Mouse (Mus musculus): ENCODE measurements around the gene Nol9. TPM values are rescaled to one million over a fixed set of nuclear protein-coding genes. Genes with fewer than 3 reads are reported as not detected.
A peak's percentile ranks its signal among the peaks of the same experiment; 100 is the strongest.

Nol9 gene
- 17.2 and 18.1 TPM in 2 replicates for polyA plus RNA-seq (2015; fragmentation: Nextera tagmentation; extraction: Ambion mirVana)

DNA sequence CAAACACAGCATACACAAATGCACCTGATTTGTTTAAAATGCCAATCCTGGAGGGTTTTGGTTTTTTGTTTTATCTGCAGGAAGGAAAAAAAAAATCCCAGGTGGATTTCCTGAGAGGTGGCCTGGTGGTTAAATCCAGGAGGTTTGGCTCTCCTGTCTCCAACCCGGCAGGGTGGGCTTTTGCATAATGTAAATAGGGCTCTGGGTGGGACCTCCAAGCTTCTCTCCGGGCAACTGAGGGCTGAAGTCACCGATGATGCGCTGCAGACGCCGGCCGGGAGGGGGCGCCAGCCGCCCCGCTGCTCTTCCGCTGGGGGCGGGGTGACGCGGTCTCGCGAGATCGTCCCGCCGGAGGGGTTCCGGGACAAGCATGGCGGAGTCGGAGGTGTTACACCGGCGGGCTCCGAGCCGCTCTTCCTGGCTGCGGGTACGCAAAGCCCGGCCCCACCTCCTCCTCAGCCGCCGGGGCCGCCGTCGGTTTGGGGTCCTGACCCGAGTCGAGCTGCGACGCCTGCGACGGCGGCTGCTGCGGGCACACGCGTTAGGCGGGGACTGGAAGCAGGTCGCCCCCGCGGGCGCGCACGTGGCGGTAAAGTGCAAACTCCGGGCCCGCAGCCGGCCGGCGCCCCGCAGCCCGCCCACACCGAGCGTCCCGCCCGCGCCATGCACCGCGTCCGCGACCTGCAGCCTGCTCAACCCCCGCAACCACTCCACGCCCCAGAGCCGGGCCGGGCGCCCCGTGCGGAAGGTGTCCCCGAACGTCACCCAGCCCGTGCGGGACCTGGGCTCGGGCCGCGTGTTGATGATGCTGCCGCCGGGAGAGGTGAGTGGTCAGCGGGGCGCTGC lies at the start of gene Nol9:
TSS of gene Nol9 (plus strand) at position 337 of the 846 bp plus-strand sequence.
- Histone ChIP-seq H3K9me3 (no peaks in the 10 kb centered on the region), H3K27ac (replicated peaks) (no peak within 1 kb of the TSS), H3K9ac (peak within 1 kb of the TSS; percentile 90), H3K4me3 (peak within 1 kb of the TSS; percentile 90), H3K27me3 (replicated peaks) (no peaks in the 10 kb centered on the region), H3K4me1 (peaks cover 14% of the 10 kb centered on the region), H3K36me3 (peaks cover 33% of the 10 kb centered on the region), H3K4me2 (peak within 1 kb of the TSS; percentile 99)
- ATAC-seq (ENCODE audit: extremely low read depth, insufficient number of reproducible peaks, low FRiP score, low TSS enrichment) = peak; percentile 82
- WGBS = under 1% methylated on average over 83 of the region's 86 CpGs

DNA sequence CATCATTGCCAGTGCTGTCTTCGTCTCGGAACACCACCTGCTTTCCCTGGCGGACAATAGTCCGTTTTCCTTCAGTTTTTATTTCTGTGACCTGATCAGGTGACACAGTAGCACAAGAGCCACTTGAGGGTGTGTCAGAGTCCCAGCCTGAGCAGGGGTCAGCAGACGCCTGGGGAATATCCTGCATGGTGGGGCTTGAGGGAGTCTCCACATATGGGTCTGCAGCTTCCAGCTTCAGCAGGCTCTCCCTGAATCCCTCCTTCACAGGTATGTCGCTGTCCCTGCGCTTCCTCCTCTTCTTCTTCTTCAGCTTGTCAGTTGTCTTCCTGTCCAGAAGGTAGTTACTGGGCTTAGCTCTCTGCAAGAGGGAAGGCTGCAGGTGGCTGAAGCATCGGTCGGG lies 47.0 kb upstream of the Nol9 start:
- Histone ChIP-seq H3K36me3 (peaks cover 44% of the 10 kb centered on the region), H3K4me3 (no peak overlapping the region), H3K9me3 (no peaks in the 10 kb centered on the region), H3K4me2 (no peak overlapping the region), H3K4me1 (peaks cover 44% of the 10 kb centered on the region), H3K27ac (replicated peaks) (no peak overlapping the region), H3K27me3 (replicated peaks) (no peaks in the 10 kb centered on the region), H3K9ac (no peak overlapping the region)
- no peak for ATAC-seq (ENCODE audit: extremely low read depth, insufficient number of reproducible peaks, low FRiP score, low TSS enrichment)
- WGBS = 86% methylated on average over 9 of the region's 9 CpGs

- H3K4me2 ChIP-seq = peak overlapping the region; percentile 94
- H3K27ac ChIP-seq (replicated peaks) = no peak overlapping the region
- H3K4me3 ChIP-seq = peak overlapping the region; percentile 96
- WGBS = 65% methylated on average over 6 of the region's 6 CpGs
- H3K4me1 ChIP-seq = peaks cover 44% of the 10 kb centered on the region
- H3K9me3 ChIP-seq = no peaks in the 10 kb centered on the region
- no peaks in the 10 kb centered on the region for H3K27me3 ChIP-seq (replicated peaks)
- peaks cover 44% of the 10 kb centered on the region for H3K36me3 ChIP-seq
- H3K9ac ChIP-seq = peak overlapping the region; percentile 99
- no peak for ATAC-seq (ENCODE audit: extremely low read depth, insufficient number of reproducible peaks, low FRiP score, low TSS enrichment)
Observed at GRCm38 (mm10) chr4:151993035-151993434, 46.1 kb upstream of the Nol9 start.

GRCm38 (mm10) chr4:151994228-151995171 lies 44.6 kb upstream of the Nol9 start:
- H3K27ac ChIP-seq (replicated peaks) = peak overlapping the region; percentile 87
- peaks cover 36% of the 10 kb centered on the region for H3K4me1 ChIP-seq
- 2% methylated on average over 60 of the region's 61 CpGs for WGBS
- peak overlapping the region; percentile 94 for H3K4me2 ChIP-seq
- peak overlapping the region; percentile 96 for H3K4me3 ChIP-seq
- H3K27me3 ChIP-seq (replicated peaks) = no peaks in the 10 kb centered on the region
- ATAC-seq (ENCODE audit: extremely low read depth, insufficient number of reproducible peaks, low FRiP score, low TSS enrichment) = no peak
- H3K9ac ChIP-seq = peak overlapping the region; percentile 99
- H3K9me3 ChIP-seq = no peaks in the 10 kb centered on the region
- H3K36me3 ChIP-seq = peaks cover 44% of the 10 kb centered on the region

GRCm38 (mm10) chr4:151995371-151996172 lies 43.5 kb upstream of the Nol9 start:
- H3K27ac ChIP-seq (replicated peaks) = peak overlapping the region; percentile 87
- peak overlapping the region; percentile 94 for H3K4me2 ChIP-seq
- no peaks in the 10 kb centered on the region for H3K27me3 ChIP-seq (replicated peaks)
- peak; percentile 7; the same call in 1 of the 2 replicates for ATAC-seq (ENCODE audit: extremely low read depth, insufficient number of reproducible peaks, low FRiP score, low TSS enrichment)
- no peaks in the 10 kb centered on the region for H3K9me3 ChIP-seq
- H3K4me3 ChIP-seq = peak overlapping the region; percentile 96
- peaks cover 33% of the 10 kb centered on the region for H3K36me3 ChIP-seq
- under 1% methylated on average over 74 of the region's 111 CpGs for WGBS
- peaks cover 36% of the 10 kb centered on the region for H3K4me1 ChIP-seq
- H3K9ac ChIP-seq = peak overlapping the region; percentile 99

DNA sequence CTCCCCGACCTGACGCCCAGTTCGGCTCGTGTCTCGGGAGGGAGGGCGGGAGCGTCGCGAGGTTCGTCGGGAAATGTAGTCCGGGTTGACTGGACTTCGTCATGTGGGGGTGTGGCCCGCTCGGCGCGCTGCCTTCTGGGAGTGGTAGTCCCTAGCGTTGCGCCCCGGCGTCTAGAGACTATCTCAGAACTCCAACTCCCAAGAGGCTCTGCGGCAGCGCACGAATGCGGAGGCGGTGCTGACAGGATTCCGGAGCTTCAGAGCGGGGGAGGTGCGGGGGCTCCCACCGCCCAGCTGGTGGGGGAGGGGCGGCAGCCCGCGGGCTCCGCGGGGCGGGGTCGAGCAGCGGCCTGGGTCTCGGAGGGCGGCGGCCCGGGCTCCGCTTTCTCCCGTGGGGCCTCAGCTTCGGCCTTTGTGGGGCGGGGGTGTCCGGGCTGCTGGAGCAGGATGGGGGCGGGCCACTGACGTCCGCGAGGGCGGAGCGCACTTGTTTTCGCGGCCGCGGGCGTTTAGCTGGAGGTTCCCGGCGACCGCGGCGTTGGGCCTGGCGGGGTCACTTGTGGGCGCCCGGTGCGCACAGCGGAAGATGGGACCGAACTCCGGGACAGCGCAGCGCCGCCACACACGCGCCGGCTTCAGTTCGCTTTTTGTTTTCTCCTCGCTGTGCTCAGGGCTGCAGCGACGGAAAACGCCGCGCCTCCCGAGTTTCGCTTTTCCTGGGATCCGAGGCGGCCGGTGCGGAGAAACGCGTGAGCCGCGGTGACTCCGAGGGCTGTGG lies 42.8 kb upstream of the Nol9 start, which contains the start of gene Phf13:
TSS of gene Phf13 (minus strand) at position 86 of the 778 bp plus-strand sequence.
- under 1% methylated on average over 92 of the region's 94 CpGs for WGBS
- Histone ChIP-seq H3K36me3 (peaks cover 25% of the 10 kb centered on the region), H3K4me1 (peaks cover 36% of the 10 kb centered on the region), H3K27me3 (replicated peaks) (no peaks in the 10 kb centered on the region), H3K9me3 (no peaks in the 10 kb centered on the region), H3K9ac (peak within 1 kb of the TSS; percentile 99), H3K27ac (replicated peaks) (peak within 1 kb of the TSS; percentile 94), H3K4me2 (peak within 1 kb of the TSS; percentile 94), H3K4me3 (peak within 1 kb of the TSS; percentile 96)
- peak; percentile 90 for ATAC-seq (ENCODE audit: extremely low read depth, insufficient number of reproducible peaks, low FRiP score, low TSS enrichment)

DNA sequence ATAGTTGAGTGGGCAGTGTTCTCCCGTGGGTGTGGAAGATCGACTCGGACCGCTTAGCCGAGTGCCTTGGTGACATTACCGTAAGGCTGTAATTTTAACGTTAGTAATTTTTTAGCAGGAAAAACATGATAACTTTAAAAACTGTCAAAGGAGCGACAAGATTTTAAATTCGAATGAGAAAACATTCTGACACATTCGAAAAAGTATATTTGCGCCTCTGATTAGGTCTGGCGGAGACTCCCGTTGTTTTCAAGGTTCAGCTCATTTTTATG lies 42.2 kb upstream of the Nol9 start:
- H3K36me3 ChIP-seq = peaks cover 20% of the 10 kb centered on the region
- peak overlapping the region; percentile 96 for H3K4me3 ChIP-seq
- H3K4me2 ChIP-seq = peak overlapping the region; percentile 82
- peak overlapping the region; percentile 94 for H3K27ac ChIP-seq (replicated peaks)
- WGBS = 5% methylated on average over 13 of the region's 13 CpGs
- peaks cover 36% of the 10 kb centered on the region for H3K4me1 ChIP-seq
- H3K27me3 ChIP-seq (replicated peaks) = no peaks in the 10 kb centered on the region
- no peak for ATAC-seq (ENCODE audit: extremely low read depth, insufficient number of reproducible peaks, low FRiP score, low TSS enrichment)
- no peaks in the 10 kb centered on the region for H3K9me3 ChIP-seq
- H3K9ac ChIP-seq = peak overlapping the region; percentile 91

GRCm38 (mm10) chr4:151997701-151998100 lies 41.4 kb upstream of the Nol9 start:
- Histone ChIP-seq H3K9me3 (no peaks in the 10 kb centered on the region), H3K27me3 (replicated peaks) (no peaks in the 10 kb centered on the region), H3K36me3 (peaks cover 12% of the 10 kb centered on the region), H3K4me1 (peaks cover 32% of the 10 kb centered on the region), H3K4me2 (peak overlapping the region; percentile 82), H3K9ac (peak overlapping the region; percentile 91), H3K27ac (replicated peaks) (0 out of 2 replicates have a peak overlapping the region, but pooled peaks have one; percentile 1), H3K4me3 (peak overlapping the region; percentile 96)
- 51% methylated on average over 3 of the region's 3 CpGs for WGBS
- no peak for ATAC-seq (ENCODE audit: extremely low read depth, insufficient number of reproducible peaks, low FRiP score, low TSS enrichment)

GRCm38 (mm10) chr4:151999481-151999880 lies 39.6 kb upstream of the Nol9 start:
- H3K4me2 ChIP-seq = no peak overlapping the region
- H3K36me3 ChIP-seq = no peaks in the 10 kb centered on the region
- H3K4me3 ChIP-seq = no peak overlapping the region
- no peak overlapping the region for H3K27ac ChIP-seq (replicated peaks)
- H3K9me3 ChIP-seq = no peaks in the 10 kb centered on the region
- H3K9ac ChIP-seq = no peak overlapping the region
- WGBS = 65% methylated on average over 3 of the region's 3 CpGs
- no peak for ATAC-seq (ENCODE audit: extremely low read depth, insufficient number of reproducible peaks, low FRiP score, low TSS enrichment)
- H3K27me3 ChIP-seq (replicated peaks) = no peaks in the 10 kb centered on the region
- peaks cover 14% of the 10 kb centered on the region for H3K4me1 ChIP-seq

- Histone ChIP-seq H3K27me3 (replicated peaks) (no peaks in the 10 kb centered on the region), H3K9ac (no peak overlapping the region), H3K4me2 (no peak overlapping the region), H3K27ac (replicated peaks) (no peak overlapping the region), H3K36me3 (no peaks in the 10 kb centered on the region), H3K4me1 (peaks cover 11% of the 10 kb centered on the region), H3K9me3 (no peaks in the 10 kb centered on the region), H3K4me3 (no peak overlapping the region)
- 37% methylated on average over 4 of the region's 4 CpGs for WGBS
- ATAC-seq (ENCODE audit: extremely low read depth, insufficient number of reproducible peaks, low FRiP score, low TSS enrichment) = no peak
Observed at GRCm38 (mm10) chr4:152000906-152001305, 38.2 kb upstream of the Nol9 start.
